11 mouse cellular contexts compared by ENCODE assay signal in genomic region chr2:33452140-33452539, GRCm38 (mm10). TPM values are rescaled to one million over a fixed set of nuclear protein-coding genes. Genes with fewer than 3 reads are reported as not detected.
DNase-seq lines count a peak whose midpoint lies in the region; ATAC-seq and TF ChIP-seq lines count a peak whose summit lies in the region.
"Had no signal": no experiment of that assay in that cellular context is flagged by ENCODE, and none has a peak within 500 bp of the region (broad histone marks: within the 10 kb centered on the region; RNA-seq: fewer than 3 reads in every experiment).

No protein-coding gene starts in this region.

- 0 out of 2 replicates have a peak, but pooled peaks cover 5% of the 10 kb centered on the region for H3K4me1 ChIP-seq in kidney, embryonic 14.5 days (ENCODE audit: control insufficient read depth, insufficient read depth, low read length)
- H3K4me1 ChIP-seq in olfactory bulb, adult 2 months (ENCODE audit: control insufficient read depth, insufficient read depth, low read length), result peaks cover 59% of the 10 kb centered on the region
- H3K4me1 ChIP-seq in hindbrain, embryonic 10.5 days (replicated peaks), result peaks cover 5% of the 10 kb centered on the region; the same call in 1 of the 2 replicates
- no peaks in the 10 kb centered on the region; the same call in 1 of the 2 replicates for H3K4me1 ChIP-seq in hindbrain, embryonic 13.5 days (replicated peaks)

- H3K4me2 ChIP-seq in kidney, embryonic 14.5 days (replicated peaks; ENCODE audit: low read depth, low read length), result no peak overlapping the region
- H3K4me2 ChIP-seq in hindbrain, embryonic 13.5 days, result no peak overlapping the region

- no peaks in the 10 kb centered on the region for H3K9me3 ChIP-seq in kidney, embryonic 14.5 days (ENCODE audit: control insufficient read depth, low read length)
- no peaks in the 10 kb centered on the region for H3K9me3 ChIP-seq in hindbrain, embryonic 10.5 days
- H3K9me3 ChIP-seq in hindbrain, embryonic 13.5 days, result no peaks in the 10 kb centered on the region

- TF ChIP-seq CTCF in olfactory bulb, adult 2 months (IDR thresholded peaks at IDR 0.05; ENCODE audit: insufficient read depth, low read depth, low read length), result no peak

- DNase-seq in kidney, adult 8-10 months, result peak; percentile 37 to 40
- peak; percentile 37 to 70 for DNase-seq in kidney, postnatal 36 days
- no peak for DNase-seq in hindbrain, embryonic 10.5 days (ENCODE audit: low spot score)
- DNase-seq in right cerebral cortex, postnatal 25 days, result no peak
- DNase-seq: thymus, postnatal 14 days had no signal

- no peak for ATAC-seq in kidney, embryonic 14.5 days (ENCODE audit: low FRiP score, low TSS enrichment)
- ATAC-seq in common myeloid progenitor, adult 5-6 weeks (replicated peaks; ENCODE audit: low read depth, poor library complexity, severe bottlenecking), result peak; percentile 58; the same call in 1 of the 2 replicates
- ATAC-seq in hindbrain, embryonic 13.5 days (ENCODE audit: low FRiP score), result no peak
- ATAC-seq: Patski had no signal

- no peak overlapping the region for H3K4me3 ChIP-seq in kidney, embryonic 14.5 days (ENCODE audit: low read length)
- no peak overlapping the region for H3K4me3 ChIP-seq in olfactory bulb, adult 2 months (ENCODE audit: insufficient read depth, low read depth, low read length)
- H3K4me3 ChIP-seq in hindbrain, embryonic 10.5 days, result no peak overlapping the region
- H3K4me3 ChIP-seq in hindbrain, embryonic 13.5 days, result no peak overlapping the region
- H3K4me3 ChIP-seq: erythroblast, embryonic 14.5 days had no signal

- H3K36me3 ChIP-seq in kidney, embryonic 14.5 days (ENCODE audit: control insufficient read depth, insufficient read depth, low read length), result peaks cover 67% of the 10 kb centered on the region
- peaks cover 88% of the 10 kb centered on the region for H3K36me3 ChIP-seq in hindbrain, embryonic 10.5 days
- H3K36me3 ChIP-seq in hindbrain, embryonic 13.5 days, result peaks cover 70% of the 10 kb centered on the region

- H3K9ac ChIP-seq in kidney, embryonic 14.5 days (ENCODE audit: low read depth, low read length), result no peak overlapping the region
- H3K9ac ChIP-seq in hindbrain, embryonic 13.5 days, result no peak overlapping the region

- WGBS in kidney, embryonic 14.5 days, result 51% methylated on average over 4 of the region's 4 CpGs
- WGBS in olfactory bulb, adult 2 months, result 43% methylated on average over 4 of the region's 4 CpGs
- 59% methylated on average over 4 of the region's 4 CpGs for WGBS in hindbrain, embryonic 10.5 days
- WGBS in hindbrain, embryonic 13.5 days, result 59% methylated on average over 4 of the region's 4 CpGs

- TF ChIP-seq POLR2A in olfactory bulb, adult 2 months (IDR thresholded peaks at IDR 0.05; ENCODE audit: insufficient read depth, low read depth, low read length), result no peak

- no peak overlapping the region for H3K27ac ChIP-seq in kidney, embryonic 14.5 days (ENCODE audit: low read depth, low read length)
- H3K27ac ChIP-seq in olfactory bulb, adult 2 months (ENCODE audit: insufficient read depth, low read depth, low read length), result peak overlapping the region; percentile 32; the same call in 1 of the 2 replicates
- no peak overlapping the region for H3K27ac ChIP-seq in hindbrain, embryonic 10.5 days
- H3K27ac ChIP-seq in hindbrain, embryonic 13.5 days, result no peak overlapping the region

- no peaks in the 10 kb centered on the region for H3K27me3 ChIP-seq in kidney, embryonic 14.5 days (ENCODE audit: control insufficient read depth, insufficient read depth, low read length)
- no peaks in the 10 kb centered on the region for H3K27me3 ChIP-seq in hindbrain, embryonic 10.5 days (ENCODE audit: insufficient read depth, poor library complexity, severe bottlenecking)
- no peaks in the 10 kb centered on the region for H3K27me3 ChIP-seq in hindbrain, embryonic 13.5 days
- H3K27me3 ChIP-seq: Patski had no signal

RNA-seq across cellular contexts. Expression of gene Zbtb43, which starts 16.2 kb away (rescaled TPM):
- polyA plus RNA-seq in kidney, embryonic 14.5 days (2014; fragmentation: Nextera tagmentation; extraction: Ambion mirVana), result 11.8 and 25.5 TPM in 2 replicates
- 9.0 and 18.2 TPM in 2 replicates for total RNA-seq in common myeloid progenitor, adult 5-6 weeks (2017)
- not detected in 2 replicates for polyA plus RNA-seq in olfactory bulb, adult 2 months (2012; ENCODE audit: insufficient read depth, insufficient read length, low replicate concordance, missing spikeins)
- polyA plus RNA-seq in hindbrain, embryonic 10.5 days (2016; fragmentation: Nextera tagmentation; extraction: Ambion mirVana), result 19.0 and 22.7 TPM in 2 replicates
- polyA plus RNA-seq in hindbrain, embryonic 13.5 days (2015; fragmentation: Nextera tagmentation; extraction: Ambion mirVana), result 27.7 and 28.2 TPM in 2 replicates

RNA-seq across cellular contexts. Expression of gene Zbtb34, which starts 21.0 kb away (rescaled TPM):
- 3.5 and 8.1 TPM in 2 replicates for polyA plus RNA-seq in kidney, embryonic 14.5 days (2014; fragmentation: Nextera tagmentation; extraction: Ambion mirVana)
- total RNA-seq in common myeloid progenitor, adult 5-6 weeks (2017), result 10.3 and 11.8 TPM in 2 replicates
- polyA plus RNA-seq in olfactory bulb, adult 2 months (2012; ENCODE audit: insufficient read depth, insufficient read length, low replicate concordance, missing spikeins), result not detected in 2 replicates
- polyA plus RNA-seq in hindbrain, embryonic 10.5 days (2016; fragmentation: Nextera tagmentation; extraction: Ambion mirVana), result 7.2 and 8.2 TPM in 2 replicates
- 7.2 and 9.2 TPM in 2 replicates for polyA plus RNA-seq in hindbrain, embryonic 13.5 days (2015; fragmentation: Nextera tagmentation; extraction: Ambion mirVana)

Comparison
In these comparisons a context has a peak if more than half of its experiments do, and no peak if none do; other contexts are left out.
1. DNase-seq: peak in kidney, adult 8-10 months (2 of 2) and kidney, postnatal 36 days (2 of 2); none in hindbrain, embryonic 10.5 days (single experiment) and right cerebral cortex, postnatal 25 days (single experiment).
2. RNA of gene Zbtb43, which starts 16.2 kb away (polyA plus RNA-seq): 27.7 to 28.2 TPM in hindbrain, embryonic 13.5 days, 11.8 to 25.5 TPM in kidney, embryonic 14.5 days and 19.0 to 22.7 TPM in hindbrain, embryonic 10.5 days; not detected in olfactory bulb, adult 2 months; every median in the first group is over 10 times any median in the second.